Mouse (Mus musculus) myocyte (in vitro differentiated cells): ENCODE measurements around the gene Nrarp.

Experiments used
- CEBPB ChIP-seq: IDR thresholded peaks from 2 replicates; pipeline ENCODE4 v1.6.1; 2011; ENCODE audit warnings: mild to moderate bottlenecking, moderate library complexity; ENCODE audit not compliant: poor library complexity, insufficient read depth, severe bottlenecking
- E2F4 ChIP-seq: IDR thresholded peaks from one replicate; pipeline ENCODE4 v1.6.1; 2011; ENCODE audit warnings: mild to moderate bottlenecking, control low read depth, moderate library complexity; ENCODE audit not compliant: insufficient read depth
- MAX ChIP-seq: IDR thresholded peaks from one replicate; pipeline ENCODE4 v1.6.1; 2011; ENCODE audit warnings: low read depth, mild to moderate bottlenecking, control low read depth
- MYOD1 ChIP-seq, 3 experiments: IDR thresholded peaks; one replicate each; pipeline ENCODE4 v1.6.1; 2011; ENCODE audit warnings: control low read depth in 2 of 3, low read depth in 2 of 3, mild to moderate bottlenecking in 2 of 3, moderate library complexity in 1 of 3; ENCODE audit not compliant: insufficient read length in 2 of 3, control insufficient read depth in 1 of 3
- MYOG ChIP-seq, 3 experiments: IDR thresholded peaks; one replicate each; pipeline ENCODE4 v1.6.1; 2011; ENCODE audit warnings: control low read depth in 2 of 3, low read depth in 2 of 3, mild to moderate bottlenecking in 2 of 3; ENCODE audit not compliant: insufficient read length in 2 of 3, control insufficient read depth in 1 of 3, insufficient read depth in 1 of 3
- POLR2A ChIP-seq: IDR thresholded peaks from one replicate; pipeline ENCODE4 v1.6.1; 2011; ENCODE audit warnings: low read depth, mild to moderate bottlenecking, control low read depth, moderate library complexity; ENCODE audit not compliant: insufficient read length
- POLR2AphosphoS2 ChIP-seq: IDR thresholded peaks from one replicate; pipeline ENCODE4 v1.6.1; 2011; ENCODE audit warnings: low read depth, control low read depth; ENCODE audit not compliant: insufficient read length
- SRF ChIP-seq: IDR thresholded peaks from one replicate; pipeline ENCODE4 v1.6.1; 2011; ENCODE audit warnings: low read depth; ENCODE audit not compliant: control insufficient read depth, insufficient read length
- TCF12 ChIP-seq: IDR thresholded peaks from one replicate; pipeline ENCODE4 v1.6.1; 2011; ENCODE audit warnings: mild to moderate bottlenecking, control low read depth; ENCODE audit not compliant: poor library complexity, insufficient read depth, severe bottlenecking
- TCF3 ChIP-seq: IDR thresholded peaks from one replicate; pipeline ENCODE4 v1.6.1; 2011; ENCODE audit warnings: low read depth, control low read depth; ENCODE audit not compliant: insufficient read length
- USF1 ChIP-seq: IDR thresholded peaks from one replicate; pipeline ENCODE4 v1.6.1; 2011; ENCODE audit warnings: low read depth, mild to moderate bottlenecking, control low read depth, moderate library complexity

GRCm38 (mm10) chr2:25231038-25231437 is 50.5 kb downstream of the Nrarp start:
- TF ChIP-seq POLR2A (no peak), TCF12 (no peak), SRF (no peak), USF1 (no peak), E2F4 (no peak), MAX (no peak), MYOG (IDR thresholded peaks at IDR 0.05; ENCODE audit: control insufficient read depth in 1 of 3, insufficient read depth in 1 of 3, insufficient read length in 2 of 3, low read depth in 2 of 3) (no peak), POLR2AphosphoS2 (no peak), MYOD1 (IDR thresholded peaks at IDR 0.05; ENCODE audit: control insufficient read depth in 1 of 3, insufficient read length in 2 of 3, low read depth in 2 of 3) (no peak), CEBPB (no peak), TCF3 (no peak)
